Mouse (Mus musculus) left cerebral cortex, postnatal 10 days (tissue): ENCODE results near the gene Zc3h6. TPM values are rescaled to one million over a fixed set of nuclear protein-coding genes. Genes with fewer than 3 reads are reported as not detected.

ENCODE experiments used
- DNase-seq, 2 experiments: peaks; one replicate each; pipeline ENCODE4 v3.0.0; 2021 to 2022; ENCODE audit warnings: low spot score in 2 of 2, mixed read lengths in 1 of 2; ENCODE audit errors: extremely low spot score in 1 of 2
- intact Hi-C: fragments of 180-260 bp; cut with DNase I; formaldehyde crosslinking; loops from one replicate; pipeline ENCODE4 v1.15.1; 2025
- total RNA-seq, 2 experiments: library from RNA; stranded (reverse); gene quantifications; 2 replicates each; pipeline ENCODE4 v1.2.3; 2021

Gene Zc3h6
- total RNA-seq = 10 to 100 TPM; 11.3 to 12.2 TPM

GRCm38 (mm10) chr2:128966641-128967580, at the start of gene Zc3h6:
TSS of gene Zc3h6 (plus strand) at chr2:128967402.
- intact Hi-C loops = no loop called here

GRCm38 (mm10) chr2:128924799-128925198, 42.4 kb upstream of the Zc3h6 start:
- intact Hi-C loops = no loop called here
- no peak for DNase-seq

More at GRCm38 (mm10) chr2:128966641-128967580, at the start of gene Zc3h6:
- peak; percentile 98 for DNase-seq

GRCm38 (mm10) chr2:128928446-128928845, 38.8 kb upstream of the Zc3h6 start:
- intact Hi-C loops = no loop called here
- no peak for DNase-seq

- intact Hi-C loops = no loop called here
These were observed 36.5 kb upstream of the Zc3h6 start for GRCm38 (mm10) chr2:128930704-128931103.

GRCm38 (mm10) chr2:128936256-128936655, 30.9 kb upstream of the Zc3h6 start:
- intact Hi-C loops = no loop called here
- no peak for DNase-seq

More at GRCm38 (mm10) chr2:128930704-128931103, 36.5 kb upstream of the Zc3h6 start:
- no peak for DNase-seq

- DNase-seq = peak; percentile 95 to 97
- intact Hi-C loops = no loop called here
These were observed 23.4 kb upstream of the Zc3h6 start, which contains the start of gene Zc3h8 for GRCm38 (mm10) chr2:128943538-128944528. TSS of gene Zc3h8 (minus strand) at chr2:128944077.

GRCm38 (mm10) chr2:128947962-128948588, 19.1 kb upstream of the Zc3h6 start:
- DNase-seq = peak in 1 of 2 experiments; percentile 44
- intact Hi-C loops = loop anchor here (5.0 kb wide), 1 partner anchor 309 kb away; no protein-coding TSS in a partner anchor

- intact Hi-C loops = no loop called here
- no peak for DNase-seq
These were observed 13.0 kb upstream of the Zc3h6 start for GRCm38 (mm10) chr2:128954186-128954585.

- intact Hi-C loops = no loop called here
- no peak for DNase-seq
These were observed 1.6 kb upstream of the Zc3h6 start for GRCm38 (mm10) chr2:128965505-128966105.

GRCm38 (mm10) chr2:128966236-128966635, 966 bp upstream of the Zc3h6 start:
- intact Hi-C loops = no loop called here
- DNase-seq = no peak

- DNase-seq = peak; percentile 61 to 89
- intact Hi-C loops = no loop called here
These were observed 649 bp downstream of the Zc3h6 start, which contains the start of gene Gm10762 for GRCm38 (mm10) chr2:128967661-128968441. TSS of gene Gm10762 (minus strand) at chr2:128967725.

- DNase-seq = no peak
- intact Hi-C loops = no loop called here
These were observed 1.4 kb downstream of the Zc3h6 start for GRCm38 (mm10) chr2:128968475-128969083.

GRCm38 (mm10) chr2:128972301-128972700, 5.1 kb downstream of the Zc3h6 start:
- no peak for DNase-seq
- intact Hi-C loops = no loop called here

- intact Hi-C loops = no loop called here
These were observed 8.4 kb downstream of the Zc3h6 start for GRCm38 (mm10) chr2:128975572-128975971.

GRCm38 (mm10) chr2:128984746-128985145, 17.5 kb downstream of the Zc3h6 start:
- intact Hi-C loops = no loop called here
- no peak for DNase-seq

More at GRCm38 (mm10) chr2:128975572-128975971, 8.4 kb downstream of the Zc3h6 start:
- DNase-seq = no peak

GRCm38 (mm10) chr2:129004872-129005271, 37.7 kb downstream of the Zc3h6 start:
- intact Hi-C loops = no loop called here
- no peak for DNase-seq

GRCm38 (mm10) chr2:129006194-129006749, 39.1 kb downstream of the Zc3h6 start:
- no peak for DNase-seq
- intact Hi-C loops = no loop called here
